Mouse (Mus musculus) E14TG2a.4 (cell line): ENCODE measurements around the gene P2ry2.

Source experiments
- CTCF ChIP-seq: conservative IDR thresholded peaks from 2 replicates; pipeline ENCODE4 v1.5.1; 2014; ENCODE audit warnings: low read length
- NANOG ChIP-seq: IDR thresholded peaks from 2 replicates; pipeline ENCODE4 v1.6.1; 2014; ENCODE audit warnings: borderline replicate concordance, low read length, mixed read lengths

GRCm38 (mm10) chr7:101043846-101044541 lies 31.3 kb upstream of the P2ry2 start:
- no peak for TF ChIP-seq CTCF
- no peak for TF ChIP-seq NANOG
